Mouse (Mus musculus) liver, embryonic 11.5 days (tissue): Measurements from ENCODE around the gene Dnajc7. TPM values are rescaled to one million over a fixed set of nuclear protein-coding genes. Genes with fewer than 3 reads are reported as not detected.
A peak's percentile ranks its signal among the peaks of the same experiment; 100 is the strongest.

ENCODE experiments used
- ATAC-seq: fragments of 200-750 bp; cut with Nextera tagmentation; replicated peaks from 2 replicates; pipeline ENCODE4 v1.8.0; 2017; ENCODE audit warnings: moderate number of reproducible peaks, mild to moderate bottlenecking, moderate TSS enrichment, moderate library complexity; ENCODE audit not compliant: low FRiP score
- DNase-seq: peaks from one replicate; pipeline ENCODE4 v3.0.0-alpha.2; 2017; ENCODE audit warnings: low spot score
- H3K27ac ChIP-seq: fragments of 300-500 bp; sonication (generic); 2 replicates; pipeline ENCODE4 v1.5.1; 2014; ENCODE audit warnings: mild to moderate bottlenecking, low read depth, low read length, control low read depth
- H3K27me3 ChIP-seq: fragments of 300-500 bp; sonication (generic); replicated peaks from 2 replicates; pipeline ENCODE4 v1.6.1; 2014; ENCODE audit warnings: low read length, mixed read lengths; ENCODE audit not compliant: control insufficient read depth, insufficient read depth
- H3K36me3 ChIP-seq: fragments of 300-500 bp; sonication (generic); 2 replicates; pipeline ENCODE4 v1.6.1; 2014; ENCODE audit warnings: mild to moderate bottlenecking, low read length, moderate library complexity, mixed read lengths; ENCODE audit not compliant: control insufficient read depth, insufficient read depth
- H3K4me1 ChIP-seq: fragments of 300-500 bp; sonication (generic); replicated peaks from 2 replicates; pipeline ENCODE4 v1.6.1; 2014; ENCODE audit warnings: low read length, mixed read lengths; ENCODE audit not compliant: control insufficient read depth, insufficient read depth
- H3K4me2 ChIP-seq: fragments of 300-500 bp; sonication (generic); 2 replicates; pipeline ENCODE4 v1.6.1; 2014; ENCODE audit warnings: mild to moderate bottlenecking, control low read depth, moderate library complexity
- H3K4me3 ChIP-seq: fragments of 300-500 bp; sonication (generic); 2 replicates; pipeline ENCODE4 v1.5.1; 2014; ENCODE audit warnings: low read depth, low read length, control low read depth
- H3K9ac ChIP-seq: fragments of 300-500 bp; sonication (generic); 2 replicates; pipeline ENCODE4 v1.6.1; 2014; ENCODE audit warnings: low read depth, low read length, control low read depth
- H3K9me3 ChIP-seq: fragments of 300-500 bp; sonication (generic); 2 replicates; pipeline ENCODE4 v1.6.1; 2016; ENCODE audit warnings: low read length, inconsistent platforms, mixed read lengths; ENCODE audit not compliant: control insufficient read depth
- WGBS: fragments of 180-500 bp; shearing (Covaris S2); extraction: QIAGEN DNeasy Blood & Tissue Kit; methylation state at CpG from one replicate; pipeline ENCODE4 v1.1.7; 2014; 5-methylcytosine and 5-hydroxymethylcytosine counted together
- polyA plus RNA-seq: library from polyadenylated mRNA; unstranded; fragments of >200 nt; fragmentation: Nextera tagmentation; extraction: Ambion mirVana; gene quantifications from 2 replicates; pipeline ENCODE4 v1.2.1, GENCODE M21; 2014

The Dnajc7 gene
- polyA plus RNA-seq, 1 experiment from 2014 or later = 70.8 TPM

GRCm38 (mm10) chr11:100574708-100575483 is 45.1 kb downstream of the Dnajc7 start, which contains the start of gene Cnp:
Gene Cnp, plus strand, starts transcription at chr11:100574904.
- DNase-seq (peak; percentile 73), ATAC-seq (peak; percentile 71)
- Histone ChIP-seq H3K27ac (peak within 1 kb of the TSS; percentile 43; the same call in 1 of the 2 replicates), H3K27me3 (0 out of 2 replicates have a peak, but pooled peaks cover 2% of the 10 kb centered on the region), H3K4me1 (peaks cover 18% of the 10 kb centered on the region), H3K4me3 (peak within 1 kb of the TSS; percentile 84), H3K9ac (peak within 1 kb of the TSS; percentile 79), H3K4me2 (peak within 1 kb of the TSS; percentile 92), H3K9me3 (no peaks in the 10 kb centered on the region), H3K36me3 (peaks cover 9% of the 10 kb centered on the region; the same call in 1 of the 2 replicates)
- WGBS = 2% methylated on average over 47 of the region's 47 CpGs

DNA sequence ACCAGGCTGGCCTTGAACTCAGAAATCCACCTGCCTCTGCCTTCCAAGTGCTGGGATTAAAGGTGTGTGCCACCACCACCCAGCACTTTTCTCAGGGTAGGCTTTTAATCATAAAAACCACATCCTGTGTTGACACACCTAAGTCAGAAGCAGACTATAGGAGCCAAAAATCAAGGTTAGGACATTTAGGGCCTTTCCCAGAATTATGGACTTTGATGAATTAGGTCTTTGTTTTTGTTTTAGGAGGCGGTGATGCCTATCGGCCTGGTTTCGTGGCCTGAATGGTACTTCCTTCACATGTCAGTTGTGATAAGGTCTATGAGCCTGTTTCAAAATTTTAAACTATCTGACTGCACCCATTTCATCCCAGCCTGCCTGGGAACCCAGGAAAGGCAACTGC is 45.8 kb downstream of the Dnajc7 start:
- 60% methylated on average over 3 of the region's 3 CpGs for WGBS

GRCm38 (mm10) chr11:100571202-100571567 is 48.8 kb downstream of the Dnajc7 start:
- H3K27me3 ChIP-seq = 0 out of 2 replicates have a peak, but pooled peaks cover 2% of the 10 kb centered on the region
- H3K36me3 ChIP-seq = no peaks in the 10 kb centered on the region
- ATAC-seq (no peak), DNase-seq (no peak)
- peak overlapping the region; percentile 56 for H3K4me2 ChIP-seq
- peak overlapping the region; percentile 21 for H3K4me3 ChIP-seq
- H3K4me1 ChIP-seq = peaks cover 21% of the 10 kb centered on the region
- 15% methylated on average over 16 of the region's 16 CpGs for WGBS
- no peaks in the 10 kb centered on the region for H3K9me3 ChIP-seq
- H3K27ac ChIP-seq = no peak overlapping the region
- H3K9ac ChIP-seq = no peak overlapping the region

More for the DNA sequence above, 45.8 kb downstream of the Dnajc7 start:
- no peaks in the 10 kb centered on the region for H3K9me3 ChIP-seq
- H3K4me3 ChIP-seq = peak overlapping the region; percentile 84
- no peak overlapping the region for H3K27ac ChIP-seq
- DNase-seq (no peak), ATAC-seq (no peak)
- 0 out of 2 replicates have a peak, but pooled peaks cover 2% of the 10 kb centered on the region for H3K27me3 ChIP-seq
- H3K4me1 ChIP-seq = peaks cover 18% of the 10 kb centered on the region
- H3K9ac ChIP-seq = peak overlapping the region; percentile 79; the same call in 1 of the 2 replicates
- 0 out of 2 replicates have a peak, but pooled peaks cover 3% of the 10 kb centered on the region for H3K36me3 ChIP-seq
- H3K4me2 ChIP-seq = peak overlapping the region; percentile 92

DNA sequence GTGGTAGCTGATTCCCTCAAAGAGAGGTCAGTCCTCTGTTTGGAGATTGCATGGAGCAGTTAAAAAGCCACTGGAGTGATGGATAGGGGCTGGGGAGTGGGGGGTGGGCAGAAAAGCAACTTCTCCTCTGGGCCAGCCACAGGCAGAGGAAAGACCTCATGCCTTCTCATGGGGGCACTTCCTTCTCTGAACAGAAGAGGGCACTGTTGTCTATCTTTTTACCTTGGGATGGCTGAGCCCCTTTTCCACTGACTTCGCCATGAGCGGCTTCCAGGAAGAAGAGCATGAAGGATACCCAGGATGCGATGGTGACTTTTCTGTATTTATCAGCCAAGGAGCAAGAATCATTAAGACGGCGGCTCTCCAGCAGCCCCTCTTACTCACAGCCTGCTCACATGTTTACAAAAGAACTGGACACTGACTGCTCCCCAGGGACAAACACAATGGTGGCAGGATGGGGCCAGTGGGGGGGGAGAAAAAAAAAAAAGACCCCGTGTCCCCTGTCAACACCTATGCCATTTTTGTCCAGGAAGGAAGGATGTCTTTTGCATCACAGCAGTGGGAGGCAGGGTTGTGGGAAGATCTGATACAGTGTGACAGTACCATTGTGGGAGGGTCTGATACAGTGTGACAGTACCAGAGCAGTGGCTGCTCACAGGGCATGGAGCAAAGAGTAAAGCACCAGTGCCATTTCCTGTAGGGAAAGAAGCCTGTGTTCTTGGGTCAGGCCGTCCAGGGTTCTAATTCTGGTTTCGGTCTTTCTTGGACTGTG is 49.4 kb downstream of the Dnajc7 start:
- Histone ChIP-seq H3K4me1 (peaks cover 20% of the 10 kb centered on the region), H3K9me3 (no peaks in the 10 kb centered on the region), H3K9ac (no peak overlapping the region), H3K36me3 (no peaks in the 10 kb centered on the region), H3K4me3 (peak overlapping the region; percentile 21; the same call in 1 of the 2 replicates), H3K27ac (no peak overlapping the region), H3K27me3 (0 out of 2 replicates have a peak, but pooled peaks cover 2% of the 10 kb centered on the region), H3K4me2 (peak overlapping the region; percentile 56)
- DNase-seq (peak; percentile 65), ATAC-seq (peak; percentile 37; the same call in 1 of the 2 replicates)
- 11% methylated on average over 8 of the region's 8 CpGs for WGBS

DNA sequence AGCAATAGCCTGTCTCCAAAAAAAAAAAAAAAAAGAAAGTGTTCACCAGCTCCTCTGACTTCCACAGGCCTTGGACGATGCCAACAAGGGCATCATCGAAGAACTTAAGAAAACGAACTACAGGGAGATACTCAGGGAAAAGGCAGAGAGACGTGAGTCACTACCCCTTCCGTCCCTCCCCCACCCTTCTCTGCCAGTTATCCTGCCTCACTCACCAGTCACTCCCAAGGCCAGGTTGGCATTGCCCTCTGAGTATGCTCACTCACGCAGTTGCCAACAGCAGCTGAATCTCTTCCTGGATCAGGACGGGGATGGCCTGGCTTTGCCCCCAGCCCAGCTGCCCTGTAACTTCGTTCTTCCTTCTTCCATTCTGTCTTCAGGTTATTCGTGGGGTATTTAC is 50.2 kb downstream of the Dnajc7 start:
- no peak overlapping the region for H3K4me3 ChIP-seq
- no peaks in the 10 kb centered on the region for H3K36me3 ChIP-seq
- H3K4me2 ChIP-seq = no peak overlapping the region
- no peaks in the 10 kb centered on the region for H3K9me3 ChIP-seq
- ATAC-seq (no peak), DNase-seq (no peak)
- no peak overlapping the region for H3K27ac ChIP-seq
- 0 out of 2 replicates have a peak, but pooled peaks cover 2% of the 10 kb centered on the region for H3K27me3 ChIP-seq
- 61% methylated on average over 9 of the region's 9 CpGs for WGBS
- H3K4me1 ChIP-seq = peaks cover 15% of the 10 kb centered on the region
- H3K9ac ChIP-seq = no peak overlapping the region

GRCm38 (mm10) chr11:100568692-100569091 is 51.3 kb downstream of the Dnajc7 start:
- ATAC-seq (no peak), DNase-seq (no peak)
- 0 out of 2 replicates have a peak, but pooled peaks cover 2% of the 10 kb centered on the region for H3K27me3 ChIP-seq
- no peaks in the 10 kb centered on the region for H3K9me3 ChIP-seq
- WGBS = 80% methylated on average over 8 of the region's 8 CpGs
- H3K36me3 ChIP-seq = no peaks in the 10 kb centered on the region
- peaks cover 13% of the 10 kb centered on the region for H3K4me1 ChIP-seq
- H3K4me3 ChIP-seq = no peak overlapping the region
- no peak overlapping the region for H3K4me2 ChIP-seq
- no peak overlapping the region for H3K9ac ChIP-seq
- H3K27ac ChIP-seq = no peak overlapping the region

DNA sequence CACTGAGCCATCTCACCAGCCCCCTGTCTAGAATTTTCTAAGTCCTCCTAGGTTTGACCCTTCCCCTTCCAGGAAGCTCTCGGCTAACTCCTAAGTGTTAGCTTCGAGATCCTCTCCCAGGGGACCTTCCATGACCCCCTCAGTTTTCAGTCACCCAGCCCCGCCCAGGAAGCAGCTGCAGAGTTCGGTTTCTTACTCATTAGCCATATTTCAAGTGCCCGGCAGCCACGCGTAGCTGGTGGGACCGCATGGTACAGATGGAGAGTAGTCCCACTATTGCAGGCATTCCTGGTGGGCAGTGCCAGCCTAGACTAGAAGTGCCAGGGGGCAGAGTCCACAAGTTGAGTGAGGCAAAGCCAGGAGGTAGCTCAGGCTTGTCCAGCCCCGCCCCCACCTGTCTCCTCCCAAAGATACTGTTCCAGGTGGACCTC is 52.1 kb downstream of the Dnajc7 start:
- Histone ChIP-seq H3K9me3 (no peaks in the 10 kb centered on the region), H3K4me1 (peaks cover 13% of the 10 kb centered on the region), H3K9ac (no peak overlapping the region), H3K27ac (no peak overlapping the region), H3K4me3 (no peak overlapping the region), H3K27me3 (0 out of 2 replicates have a peak, but pooled peaks cover 2% of the 10 kb centered on the region), H3K36me3 (no peaks in the 10 kb centered on the region), H3K4me2 (no peak overlapping the region)
- WGBS = 62% methylated on average over 9 of the region's 9 CpGs
- DNase-seq = no peak
- no peak for ATAC-seq

- 54% methylated on average over 5 of the region's 5 CpGs for WGBS
- H3K27me3 ChIP-seq = 0 out of 2 replicates have a peak, but pooled peaks cover 2% of the 10 kb centered on the region
- no peaks in the 10 kb centered on the region for H3K36me3 ChIP-seq
- no peaks in the 10 kb centered on the region for H3K9me3 ChIP-seq
- H3K4me1 ChIP-seq = peaks cover 13% of the 10 kb centered on the region
- no peak overlapping the region for H3K27ac ChIP-seq
- no peak for ATAC-seq
- no peak overlapping the region for H3K4me2 ChIP-seq
- H3K4me3 ChIP-seq = no peak overlapping the region
- DNase-seq = no peak
- no peak overlapping the region for H3K9ac ChIP-seq
Observed at GRCm38 (mm10) chr11:100567229-100567628, 52.7 kb downstream of the Dnajc7 start.
